Mouse (Mus musculus): ENCODE data around the gene Olfr1310. TPM values are rescaled to one million over a fixed set of nuclear protein-coding genes. Genes with fewer than 3 reads are reported as not detected.
"Not testable (repeated sequence)": the region's sequence is repeated elsewhere in the genome, so short reads cannot be mapped to it uniquely, and the experiment has no call there.

Gene Olfr1310
- polyA plus RNA-seq (2012; rRNA removed): not detected in 2 replicates

- DNase-seq (ENCODE audit: low read depth, low spot score): no peak
Observed at GRCm38 (mm10) chr2:112012608-112013007, at the start of gene Olfr1310. TSS of gene Olfr1310 (minus strand) at chr2:112012708.

DNA sequence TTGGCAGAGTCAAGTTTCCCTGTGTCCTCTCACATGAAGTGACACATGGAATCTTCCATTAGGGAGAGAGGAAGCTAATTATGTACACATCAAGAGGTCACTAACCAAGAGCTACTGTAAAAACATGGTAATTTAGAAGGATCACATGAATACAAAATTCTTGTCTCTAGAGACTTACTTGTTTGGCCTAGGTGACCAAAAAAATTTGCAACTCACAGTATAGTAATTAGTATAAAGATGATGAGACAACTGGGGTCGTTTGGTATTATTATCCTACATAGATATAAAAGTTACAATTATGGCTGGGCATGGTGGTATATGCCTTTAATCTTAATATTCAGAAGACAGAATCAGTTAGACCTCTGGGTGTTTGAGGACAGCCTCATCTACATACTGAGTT lies 37.6 kb upstream of the Olfr1310 start, which contains the start of gene Olfr1312:
TSS of gene Olfr1312 (minus strand) at position 101 of the 400 bp plus-strand sequence.
- DNase-seq (ENCODE audit: low read depth, low spot score): no peak
- WGBS: 10% methylated on average over 1 of the region's 1 CpGs

DNA sequence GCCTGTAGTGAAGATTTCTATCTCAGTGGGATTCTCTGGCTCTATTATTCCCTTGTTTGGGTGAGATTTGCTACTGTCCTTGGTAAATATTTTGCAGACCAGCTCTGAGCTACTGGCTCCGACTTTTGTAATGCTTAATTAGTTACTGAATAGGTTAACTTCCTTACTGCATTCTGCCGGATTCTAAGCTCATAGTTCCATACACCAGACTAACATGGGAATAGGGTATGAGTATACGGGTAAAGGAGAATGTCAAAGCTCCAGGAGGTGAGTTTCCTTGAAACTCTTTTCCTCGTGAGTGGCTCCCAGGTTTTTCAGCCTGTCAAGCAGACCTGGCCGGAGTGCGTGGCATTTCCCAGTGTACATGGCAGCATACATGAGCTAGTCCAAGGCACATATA lies 14.5 kb upstream of the Olfr1310 start:
- 44% methylated on average over 6 of the region's 6 CpGs for WGBS
- not testable (repeated sequence) for DNase-seq (ENCODE audit: low read depth, low spot score)

DNA sequence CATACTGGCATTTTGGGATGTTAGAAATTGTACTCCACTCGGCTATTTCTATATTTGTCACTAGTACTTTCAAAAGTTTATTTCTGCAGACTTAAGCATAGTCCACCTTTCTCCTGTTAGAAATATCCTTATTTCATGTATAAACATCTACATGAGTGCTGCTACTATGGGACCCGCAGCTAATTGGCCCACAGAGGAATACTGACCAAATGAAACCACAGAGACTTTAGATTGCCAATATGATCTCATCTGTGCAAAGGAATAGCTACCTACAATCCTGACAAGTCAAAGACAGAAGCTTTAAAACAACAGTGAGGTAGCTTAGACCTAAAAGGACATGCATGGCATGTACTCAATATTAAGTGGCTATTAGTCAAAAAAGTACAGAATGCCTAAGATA lies 11.8 kb upstream of the Olfr1310 start, which contains the start of gene Olfr1311:
TSS of gene Olfr1311 (minus strand) at position 101 of the 400 bp plus-strand sequence.
- 87% methylated on average over 2 of the region's 2 CpGs for WGBS
- DNase-seq (ENCODE audit: low read depth, low spot score): no peak

- no peak for DNase-seq (ENCODE audit: low read depth, low spot score)
- WGBS: 76% methylated on average over 3 of the region's 3 CpGs
Observed at GRCm38 (mm10) chr2:112014900-112015299, 2.4 kb upstream of the Olfr1310 start.

DNA sequence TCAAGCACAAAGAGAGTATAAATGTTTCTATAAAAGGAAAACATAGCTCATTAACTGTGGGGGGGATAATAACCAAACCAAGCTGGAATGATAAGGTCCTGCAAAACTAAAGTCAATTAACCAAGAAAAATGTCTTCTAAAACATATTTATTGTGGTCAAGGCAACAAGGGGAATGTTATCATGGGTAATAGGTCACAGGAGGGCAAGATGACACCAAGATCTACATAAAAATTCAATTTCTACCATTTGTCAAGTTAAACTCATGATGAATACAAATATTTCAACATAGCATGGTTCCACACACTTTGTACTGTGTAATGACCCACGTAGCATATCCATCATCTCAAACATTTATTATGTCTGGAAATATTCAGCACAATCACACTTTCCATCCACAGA lies 22.3 kb downstream of the Olfr1310 start, which contains the start of gene Olfr1309:
TSS of gene Olfr1309 (minus strand) at position 101 of the 400 bp plus-strand sequence.
- WGBS: 40% methylated on average over 1 of the region's 1 CpGs

DNA sequence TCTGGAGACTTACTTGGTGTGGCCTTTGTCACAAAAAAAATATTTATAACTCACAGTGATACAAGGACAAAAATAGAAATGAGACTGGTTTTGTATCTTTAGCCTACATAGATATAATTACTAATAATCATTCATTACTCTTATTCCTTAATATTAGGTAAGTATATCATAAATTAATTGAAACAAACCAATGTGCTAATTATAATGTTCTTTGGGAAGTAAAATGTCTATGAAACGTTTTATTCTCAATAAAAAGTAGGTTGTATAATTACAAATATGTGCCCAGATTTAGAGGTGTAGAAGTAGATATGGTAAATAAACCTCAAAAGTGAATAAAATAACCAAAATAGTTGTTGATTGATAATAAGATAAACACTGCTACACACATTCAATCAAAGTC lies 47.7 kb downstream of the Olfr1310 start, which contains the start of gene Olfr1308:
TSS of gene Olfr1308 (minus strand) at position 101 of the 400 bp plus-strand sequence.
- WGBS: 38% methylated on average over 1 of the region's 1 CpGs
- no peak for DNase-seq (ENCODE audit: low read depth, low spot score)

More for the DNA sequence above, 22.3 kb downstream of the Olfr1310 start, which contains the start of gene Olfr1309:
- DNase-seq (ENCODE audit: low read depth, low spot score): no peak

Other genes starting within 250 kb of the Olfr1310 start
- not detected in 2 replicates for gene Olfr1302, start 235.3 kb downstream of the Olfr1310 start, polyA plus RNA-seq (2012; rRNA removed)
- gene Olfr1303, start 192.4 kb downstream of the Olfr1310 start, polyA plus RNA-seq (2012; rRNA removed): not detected in 2 replicates
- not detected in 2 replicates for gene Olfr1305, start 135.6 kb downstream of the Olfr1310 start, polyA plus RNA-seq (2012; rRNA removed)
- gene Olfr1306, start 96.4 kb downstream of the Olfr1310 start, polyA plus RNA-seq (2012; rRNA removed): not detected in 2 replicates
- not detected in 2 replicates for gene Olfr1307, start 63.3 kb downstream of the Olfr1310 start, polyA plus RNA-seq (2012; rRNA removed)
- not detected in 2 replicates for gene Olfr1308, start 47.8 kb downstream of the Olfr1310 start, polyA plus RNA-seq (2012; rRNA removed)
- not detected in 2 replicates for gene Olfr1309, start 22.4 kb downstream of the Olfr1310 start, polyA plus RNA-seq (2012; rRNA removed)
- not detected in 2 replicates for gene Olfr1311, start 11.7 kb upstream of the Olfr1310 start, polyA plus RNA-seq (2012; rRNA removed)
- gene Olfr1312, start 37.5 kb upstream of the Olfr1310 start, polyA plus RNA-seq (2012; rRNA removed): not detected in 2 replicates
- not detected in 2 replicates for gene Olfr1313, start 65.1 kb upstream of the Olfr1310 start, polyA plus RNA-seq (2012; rRNA removed)
- gene Olfr1314, start 84.1 kb upstream of the Olfr1310 start, polyA plus RNA-seq (2012; rRNA removed): not detected in 2 replicates
- not detected in 2 replicates for gene Olfr1315-ps1, start 102.7 kb upstream of the Olfr1310 start, polyA plus RNA-seq (2012; rRNA removed)
- gene Olfr1316, start 122.3 kb upstream of the Olfr1310 start, polyA plus RNA-seq (2012; rRNA removed): not detected in 2 replicates
- gene Olfr1317, start 127.6 kb upstream of the Olfr1310 start, polyA plus RNA-seq (2012; rRNA removed): not detected in 2 replicates
- not detected in 2 replicates for gene Olfr1318, start 141.5 kb upstream of the Olfr1310 start, polyA plus RNA-seq (2012; rRNA removed)
- gene Lpcat4, start 226.8 kb upstream of the Olfr1310 start, polyA plus RNA-seq (2012; rRNA removed): 55.7 and 150 TPM in 2 replicates
- not detected in 2 replicates for gene Nutm1, start 246.6 kb upstream of the Olfr1310 start, polyA plus RNA-seq (2012; rRNA removed)
- gene Nop10, start 249.2 kb upstream of the Olfr1310 start, polyA plus RNA-seq (2012; rRNA removed): 96.1 and 105 TPM in 2 replicates